Mouse (Mus musculus): Measurements from ENCODE around the gene Aamp. TPM values are rescaled to one million over a fixed set of nuclear protein-coding genes. Genes with fewer than 3 reads are reported as not detected.
"Not testable (repeated sequence)": the region's sequence is repeated elsewhere in the genome, so short reads cannot be mapped to it uniquely, and the experiment has no call there.

Aamp gene
- polyA plus RNA-seq, 2 experiments: 181 to 228 TPM

DNA sequence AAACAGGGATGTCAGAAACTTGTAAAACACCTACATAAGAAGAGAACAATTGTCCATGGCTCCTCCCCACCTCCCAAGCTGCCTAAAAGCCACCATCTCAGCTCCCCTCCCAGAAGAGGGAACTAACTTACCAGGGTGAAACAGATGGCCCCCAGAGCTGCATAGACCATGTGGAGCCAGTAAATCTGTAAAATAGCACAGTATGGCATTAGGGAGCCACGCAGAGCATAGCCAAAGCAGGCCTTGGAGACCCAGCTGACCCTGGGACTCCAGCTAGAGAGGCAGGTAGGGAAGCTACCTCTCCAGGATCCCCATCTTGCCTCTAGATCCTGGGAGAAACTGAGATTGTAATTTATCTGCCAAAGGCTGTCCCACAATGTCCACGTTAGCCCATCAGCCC is 5.2 kb upstream of the Aamp start:
- TF ChIP-seq POLR2A (IDR thresholded peaks at IDR 0.05; ENCODE audit: borderline replicate concordance, extremely low read depth, insufficient read depth, insufficient read length): no peak
- Histone ChIP-seq H3K9me3 (ENCODE audit: control insufficient read depth, low read length) (no peaks in the 10 kb centered on the region), H3K27me3 (ENCODE audit: control insufficient read depth, insufficient read depth, low read length) (no peaks in the 10 kb centered on the region), H3K9ac (ENCODE audit: low read depth, low read length, severe bottlenecking) (no peak overlapping the region), H3K27ac (replicated peaks; ENCODE audit: low read depth, low read length) (no peak overlapping the region), H3K4me3 (replicated peaks; ENCODE audit: low read length) (no peak overlapping the region), H3K36me3 (ENCODE audit: control insufficient read depth, insufficient read depth, low read length) (peaks cover 54% of the 10 kb centered on the region), H3K4me2 (replicated peaks; ENCODE audit: low read depth, low read length, severe bottlenecking) (no peak overlapping the region), H3K4me1 (ENCODE audit: control insufficient read depth, insufficient read depth, low read length) (peaks cover 9% of the 10 kb centered on the region)
- DNase-seq (ENCODE audit: low spot score) (no peak), ATAC-seq (ENCODE audit: low FRiP score, low read depth) (no peak)
- 70% methylated on average over 2 of the region's 2 CpGs for WGBS

DNA sequence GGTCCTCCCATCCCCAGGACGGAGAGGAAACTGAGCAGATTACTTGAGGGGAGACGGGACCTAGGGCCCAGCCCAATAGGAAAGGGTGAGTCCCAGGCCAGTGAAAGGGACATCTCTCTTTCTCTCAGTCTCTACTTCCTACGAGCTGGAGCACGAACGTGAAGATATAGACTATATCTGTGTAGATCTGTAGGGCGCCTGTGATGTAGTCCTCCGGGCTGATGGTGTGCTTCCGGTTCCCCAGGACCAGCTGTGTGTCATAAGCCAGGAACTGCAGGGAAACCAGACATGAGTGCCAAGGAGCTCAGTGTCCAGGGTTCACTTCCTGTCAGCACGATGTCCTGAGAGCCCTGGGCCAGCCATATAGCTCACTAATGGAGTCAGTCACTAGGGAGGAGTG is 4.7 kb upstream of the Aamp start:
- ATAC-seq (ENCODE audit: low FRiP score, low read depth) (no peak), DNase-seq (ENCODE audit: low spot score) (no peak)
- no peak overlapping the region for H3K9ac ChIP-seq (ENCODE audit: low read depth, low read length, severe bottlenecking)
- H3K4me1 ChIP-seq (ENCODE audit: control insufficient read depth, insufficient read depth, low read length): peaks cover 9% of the 10 kb centered on the region
- H3K4me2 ChIP-seq (replicated peaks; ENCODE audit: low read depth, low read length, severe bottlenecking): no peak overlapping the region
- H3K36me3 ChIP-seq (ENCODE audit: control insufficient read depth, insufficient read depth, low read length): peaks cover 52% of the 10 kb centered on the region
- H3K27ac ChIP-seq (replicated peaks; ENCODE audit: low read depth, low read length): no peak overlapping the region
- H3K27me3 ChIP-seq (ENCODE audit: control insufficient read depth, insufficient read depth, low read length): no peaks in the 10 kb centered on the region
- WGBS: 83% methylated on average over 9 of the region's 9 CpGs
- no peak for TF ChIP-seq POLR2A (IDR thresholded peaks at IDR 0.05; ENCODE audit: borderline replicate concordance, extremely low read depth, insufficient read depth, insufficient read length)
- H3K9me3 ChIP-seq (ENCODE audit: control insufficient read depth, low read length): no peaks in the 10 kb centered on the region
- H3K4me3 ChIP-seq (replicated peaks; ENCODE audit: low read length): no peak overlapping the region

DNA sequence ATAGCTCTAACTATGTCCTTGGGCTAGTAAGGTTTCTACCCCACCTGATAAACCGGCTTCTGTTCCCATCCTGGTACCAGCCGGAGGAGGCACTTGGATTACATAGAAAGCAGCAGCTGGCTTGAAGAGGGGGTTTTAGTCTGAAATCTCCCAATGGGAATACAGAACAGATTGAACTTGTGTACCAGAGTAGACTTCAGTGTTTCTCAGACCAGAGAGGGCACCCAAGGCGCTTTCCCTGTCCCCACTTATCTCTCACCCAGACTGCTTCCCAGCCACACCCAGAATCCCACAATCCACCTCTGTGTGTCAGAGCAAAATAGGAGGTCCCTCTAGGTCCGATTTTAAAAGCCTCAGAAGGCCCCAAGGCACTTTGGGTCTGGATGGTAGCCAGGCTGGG is 3.8 kb upstream of the Aamp start:
- 75% methylated on average over 4 of the region's 4 CpGs for WGBS
- no peak for TF ChIP-seq POLR2A (IDR thresholded peaks at IDR 0.05; ENCODE audit: borderline replicate concordance, extremely low read depth, insufficient read depth, insufficient read length)
- Histone ChIP-seq H3K27me3 (ENCODE audit: control insufficient read depth, insufficient read depth, low read length) (no peaks in the 10 kb centered on the region), H3K4me3 (replicated peaks; ENCODE audit: low read length) (no peak overlapping the region), H3K4me2 (replicated peaks; ENCODE audit: low read depth, low read length, severe bottlenecking) (no peak overlapping the region), H3K9me3 (ENCODE audit: control insufficient read depth, low read length) (no peaks in the 10 kb centered on the region), H3K36me3 (ENCODE audit: control insufficient read depth, insufficient read depth, low read length) (peaks cover 43% of the 10 kb centered on the region), H3K27ac (replicated peaks; ENCODE audit: low read depth, low read length) (no peak overlapping the region), H3K4me1 (ENCODE audit: control insufficient read depth, insufficient read depth, low read length) (peaks cover 12% of the 10 kb centered on the region), H3K9ac (ENCODE audit: low read depth, low read length, severe bottlenecking) (no peak overlapping the region)
- no peak for ATAC-seq (ENCODE audit: low FRiP score, low read depth)
- no peak for DNase-seq (ENCODE audit: low spot score)

DNA sequence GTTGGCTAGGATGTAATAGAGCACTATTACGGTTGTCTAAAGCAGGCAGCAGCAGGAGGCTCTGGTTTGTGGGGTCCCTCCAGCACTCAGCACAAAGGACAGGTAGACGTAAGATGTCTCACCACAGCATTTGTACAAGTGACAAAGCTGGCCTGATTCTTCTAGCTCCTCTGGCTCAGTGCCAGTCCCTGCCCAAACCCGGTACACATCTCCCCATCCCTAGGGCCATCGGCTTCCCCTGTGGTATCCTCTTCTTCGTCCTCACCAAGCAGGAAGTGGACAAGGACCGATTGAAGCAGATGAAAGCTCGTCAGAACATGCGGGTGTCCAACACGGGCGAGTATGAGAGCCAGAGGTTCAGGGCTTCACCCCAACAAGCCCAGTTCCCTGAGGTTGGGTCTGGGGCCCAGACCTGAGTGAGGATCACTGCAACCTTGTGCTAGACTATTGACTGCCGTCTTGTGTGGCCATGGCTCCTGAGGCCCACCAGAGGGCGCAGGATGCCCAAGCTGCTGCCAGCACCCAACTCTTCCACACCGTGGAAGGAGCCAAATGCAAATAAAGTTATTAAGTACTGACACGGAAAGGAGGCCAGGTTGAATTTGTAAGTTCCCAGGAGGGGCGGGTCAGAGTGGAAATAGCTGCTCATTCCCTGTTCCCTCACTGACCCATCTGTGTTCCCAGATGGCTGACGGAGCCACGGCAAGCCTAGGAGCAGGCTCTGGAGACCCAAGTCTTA is 2.5 kb upstream of the Aamp start:
- not testable (repeated sequence) for H3K4me2 ChIP-seq (replicated peaks; ENCODE audit: low read depth, low read length, severe bottlenecking); H3K9ac ChIP-seq (ENCODE audit: low read depth, low read length, severe bottlenecking); H3K9me3 ChIP-seq (ENCODE audit: control insufficient read depth, low read length); DNase-seq (ENCODE audit: low spot score); H3K27me3 ChIP-seq (ENCODE audit: control insufficient read depth, insufficient read depth, low read length); H3K4me3 ChIP-seq (replicated peaks; ENCODE audit: low read length); H3K27ac ChIP-seq (replicated peaks; ENCODE audit: low read depth, low read length); ATAC-seq (ENCODE audit: low FRiP score, low read depth)
- WGBS: 62% methylated on average over 15 of the region's 17 CpGs
- H3K36me3 ChIP-seq (ENCODE audit: control insufficient read depth, insufficient read depth, low read length): peaks cover 43% of the 10 kb centered on the region
- peaks cover 12% of the 10 kb centered on the region for H3K4me1 ChIP-seq (ENCODE audit: control insufficient read depth, insufficient read depth, low read length)

DNA sequence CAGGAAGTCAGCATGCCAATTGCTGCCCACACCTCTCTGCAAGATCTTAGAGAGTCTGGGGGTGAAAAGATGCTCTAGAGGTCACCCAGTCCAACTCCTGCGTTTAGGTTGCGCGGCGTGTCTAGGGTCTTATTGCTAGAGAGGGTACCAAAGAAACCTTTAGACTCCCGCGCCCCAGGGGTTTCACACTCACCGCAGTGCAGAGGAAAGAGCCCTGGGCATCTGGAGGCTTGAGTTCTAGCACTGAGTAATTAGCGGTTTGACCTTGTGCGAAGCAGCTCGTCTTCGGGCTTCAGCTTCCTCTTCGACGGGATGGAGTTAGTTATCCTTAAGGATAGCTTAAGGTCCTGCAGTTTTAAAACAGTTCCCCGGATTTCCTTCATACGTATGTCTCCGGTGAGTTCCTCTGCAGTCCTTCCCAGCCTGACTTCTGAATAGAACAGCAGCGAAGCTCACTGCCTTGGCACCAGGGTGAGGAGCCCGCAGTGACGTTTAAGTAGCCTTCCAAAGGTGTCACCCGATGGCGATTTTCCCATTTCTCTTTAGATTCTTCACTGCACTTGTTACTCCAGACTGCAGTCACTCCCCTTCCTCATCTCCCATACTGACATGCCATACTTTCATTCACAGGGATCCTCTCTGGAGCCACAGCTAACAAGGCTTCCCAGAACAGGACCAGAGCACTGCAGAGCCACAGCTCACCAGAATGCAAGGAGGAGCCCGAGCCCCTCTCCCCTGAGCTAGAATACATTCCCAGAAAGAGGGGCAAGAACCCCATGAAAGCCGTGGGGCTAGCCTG is 873 bp upstream of the Aamp start:
- Histone ChIP-seq H3K9ac (ENCODE audit: low read depth, low read length, severe bottlenecking) (peak overlapping the region; percentile 70), H3K27me3 (ENCODE audit: control insufficient read depth, insufficient read depth, low read length) (no peaks in the 10 kb centered on the region), H3K36me3 (ENCODE audit: control insufficient read depth, insufficient read depth, low read length) (peaks cover 49% of the 10 kb centered on the region), H3K4me3 (replicated peaks; ENCODE audit: low read length) (peak overlapping the region; percentile 88), H3K9me3 (ENCODE audit: control insufficient read depth, low read length) (no peaks in the 10 kb centered on the region), H3K27ac (replicated peaks; ENCODE audit: low read depth, low read length) (0 out of 2 replicates have a peak overlapping the region, but pooled peaks have one; percentile 8), H3K4me2 (replicated peaks; ENCODE audit: low read depth, low read length, severe bottlenecking) (peak overlapping the region; percentile 85), H3K4me1 (ENCODE audit: control insufficient read depth, insufficient read depth, low read length) (peaks cover 12% of the 10 kb centered on the region)
- no peak for ATAC-seq (ENCODE audit: low FRiP score, low read depth)
- no peak for DNase-seq (ENCODE audit: low spot score)
- 4% methylated on average over 23 of the region's 23 CpGs for WGBS
- no peak for TF ChIP-seq POLR2A (IDR thresholded peaks at IDR 0.05; ENCODE audit: borderline replicate concordance, extremely low read depth, insufficient read depth, insufficient read length)

Data from limb, embryonic 14.5 days (tissue).